Mouse (Mus musculus) mammary gland, adult 2 months (tissue): ENCODE data around the gene Atp6ap1. TPM values are rescaled to one million over a fixed set of nuclear protein-coding genes. Genes with fewer than 3 reads are reported as not detected.

Experiments used
- polyA plus RNA-seq: library from polyadenylated mRNA; depleted of rRNA; stranded (reverse); fragments of >200 nt; gene quantifications from 2 replicates; pipeline ENCODE4 v1.2.3, GENCODE M21; 2012; ENCODE audit warnings: low replicate concordance; rRNA removed

Gene Atp6ap1
- polyA plus RNA-seq: 366 and 441 TPM in 2 replicates

GRCm38 (mm10) chrX:74296538-74297448 is at the start of gene Atp6ap1:
TSS of gene Atp6ap1 (plus strand) at chrX:74297097.

GRCm38 (mm10) chrX:74249615-74250014 is 47.3 kb upstream of the Atp6ap1 start, which contains the start of gene Flna:
TSS of gene Flna (minus strand) at chrX:74249820.

DNA sequence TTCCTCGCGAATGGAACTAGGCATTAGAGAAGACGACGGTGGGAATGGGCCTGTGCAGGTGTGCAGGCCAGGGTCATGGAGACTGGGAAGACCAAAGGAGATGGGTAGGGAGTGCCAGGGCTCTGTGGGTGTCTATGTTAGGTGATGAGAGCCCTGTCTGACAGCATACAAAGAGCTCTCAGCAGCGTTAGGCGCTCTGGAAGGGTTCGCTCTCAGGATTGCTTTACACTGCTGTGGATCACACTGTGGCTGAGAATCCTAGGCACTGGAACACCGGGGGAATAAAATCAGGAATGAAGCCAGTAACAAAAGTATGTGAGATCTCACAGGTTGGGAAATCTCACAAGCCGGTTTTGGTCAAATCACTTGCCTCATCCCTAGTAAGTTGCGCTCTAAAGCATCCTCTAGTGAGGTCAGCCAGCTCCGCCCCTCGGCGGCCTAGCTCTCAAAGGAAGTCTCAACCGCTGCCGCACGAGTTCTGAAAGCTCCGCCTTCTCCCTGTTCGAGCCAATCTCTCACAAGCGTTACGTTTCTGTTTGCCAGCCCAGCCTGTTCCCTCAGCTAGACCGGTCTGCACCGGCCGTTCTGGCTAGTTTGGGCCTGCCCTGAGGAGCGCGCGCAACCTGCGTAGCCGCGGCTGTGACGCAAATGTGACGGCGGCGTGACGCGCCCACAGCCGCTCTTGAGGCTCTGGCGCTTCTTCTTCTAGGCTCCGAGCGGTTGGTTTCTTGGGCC is 42.6 kb upstream of the Atp6ap1 start, which contains the start of gene Emd:
Emd (plus strand) TSS at position 535 of the 735 bp plus-strand sequence.

GRCm38 (mm10) chrX:74270062-74270901 is 26.6 kb upstream of the Atp6ap1 start, which contains the start of gene Rpl10:
TSS of gene Rpl10 (plus strand) at chrX:74270812.

DNA sequence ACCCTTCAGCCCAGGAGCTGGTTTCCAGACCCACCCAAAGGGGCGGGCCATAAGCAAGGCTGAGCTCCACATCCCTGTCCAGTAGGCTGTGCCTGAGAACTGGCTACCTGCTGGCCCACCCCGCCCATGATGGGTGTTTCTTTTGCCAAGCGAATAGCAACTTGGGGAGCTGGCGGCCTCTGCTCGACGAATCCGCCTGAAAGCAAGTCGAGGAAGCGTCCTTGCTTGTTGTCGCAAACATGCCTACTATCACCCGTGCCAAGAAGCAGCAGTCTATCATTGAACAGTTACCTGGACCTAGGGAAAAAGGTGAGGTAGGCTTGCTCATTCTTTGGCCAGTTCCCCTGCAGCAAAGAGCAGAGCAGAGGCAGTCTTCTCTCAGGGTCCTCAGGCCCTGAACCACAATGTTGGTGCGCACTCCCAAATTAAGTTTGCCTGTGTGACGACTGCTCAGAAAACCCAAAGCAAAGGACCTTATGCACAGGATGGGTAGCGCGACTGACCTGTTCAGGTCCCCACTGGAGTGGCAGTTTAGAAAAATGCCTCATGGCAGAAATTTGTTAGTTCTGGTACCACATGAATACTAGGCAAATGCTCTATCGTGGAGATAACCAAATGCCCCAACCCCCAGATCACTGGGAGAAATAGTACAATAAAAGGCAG is 15.0 kb upstream of the Atp6ap1 start, which contains the start of the genes Taz and Dnase1l1:
Taz (plus strand) TSS at position 181 of the 663 bp plus-strand sequence.
Dnase1l1 (minus strand) TSS at position 606 of the 663 bp plus-strand sequence.

GRCm38 (mm10) chrX:74304867-74305700 is 8.2 kb downstream of the Atp6ap1 start, which contains the start of gene Gdi1:
TSS of gene Gdi1 (plus strand) at chrX:74304998.

DNA sequence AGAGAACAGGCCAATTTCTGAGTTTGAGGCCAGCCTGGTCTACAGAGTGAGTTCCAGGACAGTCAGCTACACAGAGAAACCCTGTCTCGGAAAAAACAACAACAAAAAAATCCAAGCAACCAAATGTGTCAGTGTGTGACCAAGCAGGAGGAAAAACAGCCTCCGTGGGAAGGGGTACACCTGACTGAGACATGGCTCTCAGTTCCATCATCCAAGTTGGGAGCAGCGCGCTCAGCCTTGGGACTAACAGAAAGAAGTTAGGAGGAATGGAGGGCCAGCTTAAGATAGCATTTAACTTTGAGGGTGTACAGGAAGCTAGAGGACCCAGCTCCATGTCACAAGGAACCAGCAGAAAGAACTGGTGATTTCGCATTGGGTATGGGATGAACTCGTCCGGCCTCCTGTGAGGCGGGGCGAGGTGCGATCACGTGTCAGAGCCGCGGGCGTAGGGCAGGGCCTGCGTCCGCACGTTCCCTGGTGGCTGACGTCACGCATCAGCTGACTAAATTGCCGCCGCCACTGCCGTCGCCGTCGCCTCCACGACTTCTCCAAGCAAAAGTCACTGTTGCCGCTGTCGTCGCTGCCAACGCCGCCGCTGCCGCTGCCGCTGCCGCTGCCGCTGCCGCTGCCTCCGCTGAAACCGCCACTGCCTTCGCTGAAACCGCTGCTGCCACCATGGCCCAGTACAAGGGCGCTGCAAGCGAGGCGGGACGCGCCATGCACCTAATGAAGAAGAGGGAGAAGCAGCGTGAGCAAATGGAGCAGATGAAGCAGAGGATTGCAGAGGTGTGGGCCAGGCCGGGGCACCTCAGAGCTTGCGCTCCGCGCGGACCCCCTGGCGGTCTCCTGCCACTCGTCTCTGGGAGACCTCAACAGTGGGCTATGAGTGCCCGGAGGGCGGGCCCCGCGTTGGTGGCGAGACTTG is 15.9 kb downstream of the Atp6ap1 start, which contains the start of gene Fam50a:
Fam50a (plus strand) TSS at position 494 of the 925 bp plus-strand sequence.

DNA sequence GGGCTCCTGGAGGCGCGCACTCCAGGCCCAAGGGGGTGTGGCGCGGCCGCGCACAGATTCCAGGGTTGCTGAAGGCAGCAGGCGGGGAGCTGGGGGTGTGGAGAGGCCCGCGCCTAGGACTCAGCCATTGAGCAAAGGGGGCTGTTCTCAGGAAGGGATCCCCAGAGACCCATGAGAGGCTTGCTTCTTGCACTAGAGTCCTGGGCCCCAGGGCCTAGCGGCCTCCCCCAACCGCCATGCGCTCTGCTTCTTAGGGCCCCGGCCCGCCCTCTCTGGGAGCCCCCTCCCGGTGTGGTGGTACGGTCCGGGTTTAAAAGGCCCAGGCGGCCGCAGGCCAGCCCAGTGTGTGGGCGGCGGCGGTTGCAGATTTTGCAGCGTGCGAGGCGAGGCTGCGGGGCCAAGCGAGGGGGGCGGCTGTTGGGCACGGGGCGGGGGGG is 31.8 kb downstream of the Atp6ap1 start, which contains the start of gene Plxna3:
Plxna3 (plus strand) TSS at position 342 of the 437 bp plus-strand sequence.

DNA sequence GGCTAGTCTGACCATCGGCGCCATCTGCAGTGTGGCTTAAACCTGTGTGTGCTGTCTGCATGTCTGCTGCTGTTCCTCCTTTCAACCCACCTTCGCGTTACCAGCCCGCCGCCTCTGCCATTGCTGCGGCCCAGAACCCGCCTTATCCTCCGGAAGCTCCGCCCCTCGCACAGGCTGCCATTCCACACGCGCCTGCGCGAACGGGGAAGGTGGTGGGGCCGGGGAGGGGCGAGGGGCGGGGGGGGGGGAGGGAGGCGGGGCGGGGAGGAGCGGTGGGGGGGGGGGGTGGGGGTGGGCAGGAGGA is 56.5 kb downstream of the Atp6ap1 start, which contains the start of gene Lage3:
Lage3 (minus strand) TSS at position 152 of the 304 bp plus-strand sequence.

Other genes with a start within 250 kb of the Atp6ap1 start
- 2.1 TPM in 1 of 2 replicates, not detected in the other for gene Opn1mw, start 169.6 kb upstream of the Atp6ap1 start, polyA plus RNA-seq
- 6.0 and 8.2 TPM in 2 replicates for gene Mecp2, start 161.7 kb upstream of the Atp6ap1 start, polyA plus RNA-seq
- gene Tex28, start 129.3 kb upstream of the Atp6ap1 start, polyA plus RNA-seq: not detected in 2 replicates
- gene Tktl1, start 119.8 kb upstream of the Atp6ap1 start, polyA plus RNA-seq: 0.19 TPM in 1 of 2 replicates, not detected in the other
- gene Flna, start 47.3 kb upstream of the Atp6ap1 start, polyA plus RNA-seq: 435 and 465 TPM in 2 replicates
- gene Emd, start 42.4 kb upstream of the Atp6ap1 start, polyA plus RNA-seq: 54.0 and 73.1 TPM in 2 replicates
- gene Rpl10, start 26.3 kb upstream of the Atp6ap1 start, polyA plus RNA-seq: 1,218 and 1,546 TPM in 2 replicates
- 128 and 141 TPM in 2 replicates for gene Taz, start 15.2 kb upstream of the Atp6ap1 start, polyA plus RNA-seq
- 19.4 and 84.6 TPM in 2 replicates for gene Dnase1l1, start 14.8 kb upstream of the Atp6ap1 start, polyA plus RNA-seq
- gene Gdi1, start 7.9 kb downstream of the Atp6ap1 start, polyA plus RNA-seq: 190 and 385 TPM in 2 replicates
- 10.4 and 13.7 TPM in 2 replicates for gene Fam50a, start 15.9 kb downstream of the Atp6ap1 start, polyA plus RNA-seq
- gene Plxna3, start 32.0 kb downstream of the Atp6ap1 start, polyA plus RNA-seq: 35.3 and 37.3 TPM in 2 replicates
- gene Lage3, start 56.5 kb downstream of the Atp6ap1 start, polyA plus RNA-seq: 35.5 and 59.7 TPM in 2 replicates
- 31.4 and 52.5 TPM in 2 replicates for gene Ubl4a, start 76.1 kb downstream of the Atp6ap1 start, polyA plus RNA-seq
- 20.2 and 38.4 TPM in 2 replicates for gene Slc10a3, start 76.3 kb downstream of the Atp6ap1 start, polyA plus RNA-seq
- 43.6 and 48.4 TPM in 2 replicates for gene Fam3a, start 96.2 kb downstream of the Atp6ap1 start, polyA plus RNA-seq
- gene Ikbkg, start 96.2 kb downstream of the Atp6ap1 start, polyA plus RNA-seq: 11.1 and 19.5 TPM in 2 replicates
- gene G6pdx, start 132.1 kb downstream of the Atp6ap1 start, polyA plus RNA-seq: 121 and 216 TPM in 2 replicates
- gene Gm6880, start 184.3 kb downstream of the Atp6ap1 start, polyA plus RNA-seq: not detected in 2 replicates